In the genomic region with DNA sequence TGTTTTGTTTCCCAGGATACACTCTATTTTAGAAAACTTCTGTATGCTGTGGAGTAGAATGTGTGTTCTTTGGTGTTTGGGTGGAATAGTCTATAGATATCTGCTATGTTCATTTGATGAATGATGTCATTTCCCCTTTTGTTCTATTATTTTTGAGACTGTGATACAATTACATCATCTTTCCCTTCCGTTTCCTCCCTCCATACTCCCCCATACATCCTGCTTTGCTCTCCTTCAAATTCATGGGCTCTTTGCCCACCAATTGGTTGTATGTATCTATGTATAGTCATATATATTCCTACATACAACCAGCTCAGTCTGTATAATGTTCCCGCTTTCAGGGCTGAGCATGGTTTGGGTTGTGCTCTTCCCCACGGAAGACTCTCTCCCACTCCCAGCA, we compare ENCODE assay signal across 23 mouse cellular contexts. TPM values are rescaled to one million over a fixed set of nuclear protein-coding genes. Genes with fewer than 3 reads are reported as not detected.
A peak's percentile ranks its signal among the peaks of the same experiment; 100 is the strongest.
DNase-seq lines count a peak whose midpoint lies in the region; ATAC-seq and TF ChIP-seq lines count a peak whose summit lies in the region.
"Had no signal": no experiment of that assay in that cellular context is flagged by ENCODE, and none has a peak within 500 bp of the region (broad histone marks: within the 10 kb centered on the region; RNA-seq: fewer than 3 reads in every experiment).

No protein-coding gene starts in this region.

- no peaks in the 10 kb centered on the region for H3K79me2 ChIP-seq in MEL (ENCODE audit: control insufficient read depth, insufficient read depth, low read length, poor library complexity)

- no peak for TF ChIP-seq RAD21 in MEL (IDR thresholded peaks at IDR 0.05; ENCODE audit: low read depth, low read length)

- no peak for TF ChIP-seq POLR2A in MEL (IDR thresholded peaks at IDR 0.05; ENCODE audit: control insufficient read depth in 1 of 2, insufficient read depth in 1 of 2, low read depth in 1 of 2, low read length in 2 of 2, poor library complexity in 1 of 2)
- TF ChIP-seq POLR2A in bone marrow macrophage, adult 2 months (IDR thresholded peaks at IDR 0.05; ENCODE audit: borderline replicate concordance, low read depth, low read length) = no peak

- no peaks in the 10 kb centered on the region for H3K9me3 ChIP-seq in heart, embryonic 13.5 days
- no peaks in the 10 kb centered on the region for H3K9me3 ChIP-seq in heart, postnatal 0 days (replicated peaks; ENCODE audit: control insufficient read depth, low read length)
- H3K9me3 ChIP-seq in MEL (replicated peaks; ENCODE audit: insufficient read depth, low read length) = no peaks in the 10 kb centered on the region
- H3K9me3 ChIP-seq: embryonic facial prominence, embryonic 15.5 days; forebrain, embryonic 10.5 days; heart, embryonic 10.5 days; hindbrain, embryonic 13.5 days had no signal

- no peaks in the 10 kb centered on the region for H3K27me3 ChIP-seq in heart, embryonic 13.5 days (replicated peaks)
- H3K27me3 ChIP-seq in heart, postnatal 0 days (ENCODE audit: control insufficient read depth, insufficient read depth, low read length) = no peaks in the 10 kb centered on the region
- H3K27me3 ChIP-seq in MEL (ENCODE audit: control insufficient read depth in 1 of 2, insufficient read depth in 2 of 2, low read length in 2 of 2) = no peaks in the 10 kb centered on the region
- H3K27me3 ChIP-seq: embryonic facial prominence, embryonic 15.5 days; hindbrain, embryonic 13.5 days had no signal

- intact Hi-C loops in heart, postnatal 14 days (cut with DNase I) = no loop called here

- no peak overlapping the region for H3K4me3 ChIP-seq in heart, embryonic 13.5 days
- no peak overlapping the region for H3K4me3 ChIP-seq in heart, postnatal 0 days (ENCODE audit: low read depth, low read length)
- H3K4me3 ChIP-seq in MEL (ENCODE audit: control insufficient read depth in 1 of 2, insufficient read depth in 1 of 2, low read depth in 2 of 2, low read length in 2 of 2) = no peak overlapping the region
- H3K4me3 ChIP-seq in bone marrow macrophage, adult 2 months (ENCODE audit: insufficient read depth, low read length) = no peak overlapping the region
- H3K4me3 ChIP-seq: embryonic facial prominence, embryonic 15.5 days; erythroblast, embryonic 14.5 days; forebrain, embryonic 10.5 days; gastrocnemius, adult 2 months; heart, embryonic 10.5 days; hindbrain, embryonic 13.5 days had no signal

- WGBS in heart, embryonic 13.5 days = 75% methylated on average over 3 of the region's 3 CpGs
- 57% methylated on average over 3 of the region's 3 CpGs for WGBS in heart, postnatal 0 days

- TF ChIP-seq CTCF in heart, postnatal 0 days (IDR thresholded peaks at IDR 0.05; ENCODE audit: low read depth) = no peak
- no peak for TF ChIP-seq CTCF in MEL (IDR thresholded peaks at IDR 0.05 in 2 of 3, conservative IDR thresholded peaks at IDR 0.05 in 1 of 3; ENCODE audit: control insufficient read depth in 1 of 3, insufficient read depth in 1 of 3, low read depth in 2 of 3, low read length in 3 of 3, poor library complexity in 1 of 3, severe bottlenecking in 1 of 3)
- TF ChIP-seq CTCF in bone marrow macrophage, adult 2 months (IDR thresholded peaks at IDR 0.05; ENCODE audit: low read depth, low read length) = no peak

- no peak overlapping the region for H3K4me2 ChIP-seq in heart, embryonic 13.5 days
- H3K4me2 ChIP-seq in heart, postnatal 0 days (ENCODE audit: low read depth, low read length) = no peak overlapping the region
- H3K4me2 ChIP-seq: embryonic facial prominence, embryonic 15.5 days; hindbrain, embryonic 13.5 days had no signal

- peak; percentile 65; the same call in 1 of the 2 replicates for TF ChIP-seq EP300 in heart, postnatal 0 days (IDR thresholded peaks at IDR 0.05; ENCODE audit: low read depth)
- no peak for TF ChIP-seq EP300 in MEL (IDR thresholded peaks at IDR 0.05; ENCODE audit: low read depth in 1 of 2, low read length in 2 of 2)

- no peaks in the 10 kb centered on the region for H3K36me3 ChIP-seq in heart, embryonic 13.5 days
- H3K36me3 ChIP-seq in heart, postnatal 0 days (replicated peaks; ENCODE audit: control insufficient read depth, insufficient read depth, low read length) = no peaks in the 10 kb centered on the region
- peaks cover 0 to 7% of the 10 kb centered on the region in 2 experiments; a peak in 2 of 4 replicates for H3K36me3 ChIP-seq in MEL (ENCODE audit: control insufficient read depth in 1 of 2, insufficient read depth in 2 of 2, low read length in 2 of 2)
- H3K36me3 ChIP-seq: embryonic facial prominence, embryonic 15.5 days; forebrain, embryonic 10.5 days; heart, embryonic 10.5 days; hindbrain, embryonic 13.5 days had no signal

- ATAC-seq in heart, embryonic 13.5 days (ENCODE audit: extremely low read depth, insufficient number of reproducible peaks, low FRiP score, low TSS enrichment) = no peak
- peak; percentile 58 for ATAC-seq in heart, postnatal 0 days (ENCODE audit: insufficient read depth, low read depth)
- ATAC-seq: forebrain, embryonic 14.5 days; hindbrain, postnatal 0 days had no signal

- no peak overlapping the region for H3K9ac ChIP-seq in heart, embryonic 13.5 days
- no peak overlapping the region for H3K9ac ChIP-seq in heart, postnatal 0 days (replicated peaks; ENCODE audit: low read depth, low read length)
- H3K9ac ChIP-seq in MEL (ENCODE audit: control insufficient read depth, low read depth, low read length, poor library complexity, severe bottlenecking) = no peak overlapping the region
- H3K9ac ChIP-seq: embryonic facial prominence, embryonic 15.5 days; hindbrain, embryonic 13.5 days had no signal

- 0 out of 2 replicates have a peak overlapping the region, but pooled peaks have one; percentile 20 for H3K27ac ChIP-seq in heart, embryonic 13.5 days (replicated peaks)
- H3K27ac ChIP-seq in heart, postnatal 0 days (ENCODE audit: low read depth) = peak overlapping the region; percentile 73
- H3K27ac ChIP-seq in MEL (ENCODE audit: control insufficient read depth, low read depth, low read length) = no peak overlapping the region
- H3K27ac ChIP-seq in bone marrow macrophage, adult 2 months (ENCODE audit: insufficient read depth, low read depth, low read length) = peak overlapping the region; percentile 51
- H3K27ac ChIP-seq: embryonic facial prominence, embryonic 15.5 days; forebrain, embryonic 10.5 days; gastrocnemius, adult 2 months; heart, embryonic 10.5 days; hindbrain, embryonic 13.5 days; hindbrain, postnatal 0 days had no signal

- no peak for DNase-seq in heart, postnatal 14 days
- DNase-seq in heart, postnatal 0 days (ENCODE audit: low spot score) = peak; percentile 49
- no peak for DNase-seq in heart, adult 18-20 months
- DNase-seq in MEL (ENCODE audit: low read depth, low spot score) = no peak
- no peak for DNase-seq in kidney, postnatal 10 days
- DNase-seq: adrenal gland, adult 8-10 months; adrenal gland, postnatal 36 days; cerebellum, adult 11-12 months; cerebellum, adult 9-11 months; cerebellum, postnatal 36 days; gastrocnemius, adult 2 months; gastrocnemius, postnatal 25 days; kidney, adult 11 months; kidney, adult 9 months had no signal

- H3K4me1 ChIP-seq in heart, embryonic 13.5 days = no peaks in the 10 kb centered on the region
- peaks cover 5% of the 10 kb centered on the region; the same call in 1 of the 2 replicates for H3K4me1 ChIP-seq in heart, postnatal 0 days (ENCODE audit: control insufficient read depth, insufficient read depth)
- H3K4me1 ChIP-seq in MEL (ENCODE audit: control insufficient read depth in 1 of 2, insufficient read depth in 2 of 2, low read length in 2 of 2) = peaks cover 3 to 15% of the 10 kb centered on the region in 2 experiments; a peak in 3 of 4 replicates
- peaks cover 36% of the 10 kb centered on the region for H3K4me1 ChIP-seq in bone marrow macrophage, adult 2 months (ENCODE audit: control insufficient read depth, insufficient read depth, low read length)
- H3K4me1 ChIP-seq: embryonic facial prominence, embryonic 15.5 days; forebrain, embryonic 10.5 days; heart, embryonic 10.5 days; hindbrain, embryonic 13.5 days had no signal

TF ChIP-seq in MEL, 35 proteins besides CTCF, POLR2A, EP300 and RAD21:
- TF ChIP-seq ZKSCAN1 (IDR thresholded peaks at IDR 0.05; ENCODE audit: low read depth, low read length) (no peak), ZC3H11A (IDR thresholded peaks at IDR 0.05; ENCODE audit: low read depth, low read length) (no peak), ETS1 (IDR thresholded peaks at IDR 0.05; ENCODE audit: low read depth, low read length) (0 out of 2 replicates have a peak, but pooled peaks have one; percentile 8), SIN3A (IDR thresholded peaks at IDR 0.05; ENCODE audit: low read length) (no peak), KAT2A (conservative IDR thresholded peaks at IDR 0.05; ENCODE audit: low read depth, low read length) (no peak), TAL1 (IDR thresholded peaks at IDR 0.05; ENCODE audit: low read length) (no peak), GABPA (IDR thresholded peaks at IDR 0.05; ENCODE audit: low read depth, low read length) (no peak), NELFE (IDR thresholded peaks at IDR 0.05; ENCODE audit: low read depth, low read length) (no peak)

RNA-seq across cellular contexts. Expression of gene 4930402H24Rik, which starts 44.1 kb away (rescaled TPM):
- 44.5 and 46.0 TPM in 2 replicates for polyA plus RNA-seq in heart, embryonic 13.5 days (2015; fragmentation: Nextera tagmentation; extraction: Ambion mirVana)
- total RNA-seq in heart, postnatal 14 days (2021) = 10 to 100 TPM; 61.4 to 61.7 TPM
- 82.3 and 89.9 TPM in 2 replicates for total RNA-seq in heart, postnatal 0 days (2014; rRNA removed; ENCODE audit: low replicate concordance)
- polyA plus RNA-seq in heart, postnatal 0 days (2015; fragmentation: Nextera tagmentation; extraction: Ambion mirVana) = 39.5 and 41.8 TPM in 2 replicates
- 10 to 100 TPM; 47.4 to 50.7 TPM for total RNA-seq in heart, adult 18-20 months (2021)
- 5.4 and 6.1 TPM in 2 replicates for total RNA-seq in MEL (2012; rRNA removed)
- 1 to 10 TPM in 1 of 2 experiments, not detected in 1; 6.2 TPM for polyA plus RNA-seq in MEL (2012; ENCODE audit: insufficient read depth in 1 of 2, insufficient read length in 2 of 2, low read depth in 1 of 2, low replicate concordance in 2 of 2, missing spikeins in 1 of 2)
- 22.8 and 27.0 TPM in 2 replicates for polyA plus RNA-seq in bone marrow macrophage, adult 2 months (2012; ENCODE audit: insufficient read depth, insufficient read length, missing spikeins)

RNA-seq across cellular contexts. Expression of gene Atrn, which starts 44.2 kb away (rescaled TPM):
- 3.7 and 4.7 TPM in 2 replicates for polyA plus RNA-seq in heart, embryonic 13.5 days (2015; fragmentation: Nextera tagmentation; extraction: Ambion mirVana)
- total RNA-seq in heart, postnatal 14 days (2021) = 10 to 100 TPM; 28.8 to 29.6 TPM
- total RNA-seq in heart, postnatal 0 days (2014; rRNA removed; ENCODE audit: low replicate concordance) = 18.5 and 20.7 TPM in 2 replicates
- 3.2 and 3.3 TPM in 2 replicates for polyA plus RNA-seq in heart, postnatal 0 days (2015; fragmentation: Nextera tagmentation; extraction: Ambion mirVana)
- total RNA-seq in heart, adult 18-20 months (2021) = 10 to 100 TPM; 22.3 to 24.5 TPM
- 5.7 and 6.3 TPM in 2 replicates for total RNA-seq in MEL (2012; rRNA removed)
- 10 to 100 TPM in 1 of 2 experiments, 1 to 10 TPM in 1; 9.2 to 28.2 TPM for polyA plus RNA-seq in MEL (2012; ENCODE audit: insufficient read depth in 1 of 2, insufficient read length in 2 of 2, low read depth in 1 of 2, low replicate concordance in 2 of 2, missing spikeins in 1 of 2)
- polyA plus RNA-seq in bone marrow macrophage, adult 2 months (2012; ENCODE audit: insufficient read depth, insufficient read length, missing spikeins) = 11.0 and 11.5 TPM in 2 replicates
